Mouse (Mus musculus): ENCODE measurements around the gene Prdx2.

Prdx2 gene

GRCm38 (mm10) chr8:84969241-84970134, at the start of gene Prdx2, which contains the start of the genes Gm49661 and Rnaseh2a:
Gene Prdx2 (plus strand): TSS chr8:84969587.
Gene Gm49661 (minus strand): TSS chr8:84969433.
Gene Rnaseh2a (minus strand): TSS chr8:84969767.
- no peak for DNase-seq (ENCODE audit: low read depth)

- DNase-seq (ENCODE audit: low read depth), result no peak
Measured at GRCm38 (mm10) chr8:84921596-84921995, 47.8 kb upstream of the Prdx2 start.

DNA sequence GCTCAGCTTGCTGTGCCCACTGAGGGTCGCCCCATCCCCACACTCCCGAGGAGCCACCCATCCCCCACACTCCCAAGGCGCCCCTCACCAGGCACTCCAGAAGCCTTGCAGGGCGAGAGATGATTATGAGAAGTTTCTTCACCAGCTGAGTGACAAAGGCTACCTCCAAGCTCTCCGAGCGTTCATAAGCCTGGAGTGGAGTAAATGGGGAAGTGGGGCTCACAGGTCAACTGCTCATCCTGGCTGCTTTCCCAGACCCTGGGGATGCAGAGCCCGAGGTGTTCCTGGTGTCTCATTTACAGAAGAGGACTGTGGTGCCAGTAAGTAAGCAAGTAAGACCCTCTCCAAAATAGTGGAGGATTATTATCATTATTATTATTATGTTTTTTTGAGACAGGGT, 43.8 kb upstream of the Prdx2 start:
- DNase-seq (ENCODE audit: low read depth), result no peak

DNA sequence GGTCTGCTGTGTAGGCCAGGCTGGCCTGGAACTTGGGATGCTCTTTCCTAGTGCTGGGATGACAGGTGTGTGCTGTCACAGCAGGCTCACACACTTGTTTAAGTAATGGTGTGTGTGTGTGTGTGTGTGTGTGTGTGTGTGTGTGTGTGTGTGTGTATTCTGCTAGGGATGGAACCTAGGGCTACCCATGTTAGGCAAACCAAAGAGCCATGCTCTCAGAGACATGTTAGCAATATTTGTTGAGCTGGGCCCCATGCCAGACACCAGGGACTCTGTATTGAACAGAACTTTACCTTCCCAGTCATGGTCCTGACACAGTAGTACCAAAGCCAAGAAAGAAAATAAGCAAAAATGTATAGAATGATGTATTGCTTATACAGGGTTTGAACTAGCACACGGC, 41.9 kb upstream of the Prdx2 start:
- no peak for DNase-seq (ENCODE audit: low read depth)

DNA sequence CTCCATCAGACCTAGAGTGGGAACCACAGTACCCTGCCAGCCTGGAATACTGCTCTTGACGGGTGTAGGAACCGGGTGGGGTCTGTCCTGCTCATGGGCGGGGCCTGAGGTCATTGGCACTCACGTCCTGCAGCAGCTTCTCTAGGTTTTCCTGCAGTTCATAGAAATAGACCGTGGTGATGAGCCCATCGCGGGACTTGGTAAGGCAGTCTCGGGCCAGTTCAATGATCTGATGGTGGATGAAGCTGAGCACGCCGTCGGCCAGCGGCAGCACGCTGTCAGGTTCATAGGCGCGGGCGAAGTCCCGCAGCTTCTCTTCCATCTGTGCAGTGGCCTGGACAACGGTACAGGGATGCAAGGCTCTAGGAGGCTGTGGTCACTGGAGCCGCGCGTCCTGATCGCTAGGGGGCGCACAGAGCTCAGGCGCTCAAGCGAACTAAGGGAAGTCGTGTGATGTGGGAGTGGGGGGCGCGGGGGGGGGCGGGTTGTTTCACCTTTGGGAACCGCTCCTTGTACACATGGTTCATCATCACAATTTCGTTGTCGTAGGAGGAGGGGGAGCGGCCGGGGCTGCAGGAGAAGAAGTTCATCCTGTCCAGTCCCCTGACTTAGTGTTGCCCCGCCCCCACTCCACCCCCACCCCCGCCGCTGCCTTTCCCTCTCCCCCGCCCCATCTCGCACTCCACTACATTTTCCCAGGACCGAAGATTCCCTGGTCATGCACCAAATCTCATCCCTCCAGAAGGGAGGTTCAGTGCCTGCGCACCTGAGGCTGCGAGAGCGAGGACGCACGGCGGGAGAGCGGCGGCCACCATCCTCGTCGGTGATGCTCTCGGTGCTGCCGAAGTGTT, 40.7 kb upstream of the Prdx2 start:
- no peak for DNase-seq (ENCODE audit: low read depth)

- DNase-seq (ENCODE audit: low read depth), result no peak
Measured at GRCm38 (mm10) chr8:84930582-84930981, 38.8 kb upstream of the Prdx2 start.

GRCm38 (mm10) chr8:84933767-84934559, 35.4 kb upstream of the Prdx2 start:
- no peak for DNase-seq (ENCODE audit: low read depth)

- no peak for DNase-seq (ENCODE audit: low read depth)
Measured at GRCm38 (mm10) chr8:84934860-84935259, 34.5 kb upstream of the Prdx2 start.

GRCm38 (mm10) chr8:84935489-84935888, 33.9 kb upstream of the Prdx2 start:
- no peak for DNase-seq (ENCODE audit: low read depth)

DNA sequence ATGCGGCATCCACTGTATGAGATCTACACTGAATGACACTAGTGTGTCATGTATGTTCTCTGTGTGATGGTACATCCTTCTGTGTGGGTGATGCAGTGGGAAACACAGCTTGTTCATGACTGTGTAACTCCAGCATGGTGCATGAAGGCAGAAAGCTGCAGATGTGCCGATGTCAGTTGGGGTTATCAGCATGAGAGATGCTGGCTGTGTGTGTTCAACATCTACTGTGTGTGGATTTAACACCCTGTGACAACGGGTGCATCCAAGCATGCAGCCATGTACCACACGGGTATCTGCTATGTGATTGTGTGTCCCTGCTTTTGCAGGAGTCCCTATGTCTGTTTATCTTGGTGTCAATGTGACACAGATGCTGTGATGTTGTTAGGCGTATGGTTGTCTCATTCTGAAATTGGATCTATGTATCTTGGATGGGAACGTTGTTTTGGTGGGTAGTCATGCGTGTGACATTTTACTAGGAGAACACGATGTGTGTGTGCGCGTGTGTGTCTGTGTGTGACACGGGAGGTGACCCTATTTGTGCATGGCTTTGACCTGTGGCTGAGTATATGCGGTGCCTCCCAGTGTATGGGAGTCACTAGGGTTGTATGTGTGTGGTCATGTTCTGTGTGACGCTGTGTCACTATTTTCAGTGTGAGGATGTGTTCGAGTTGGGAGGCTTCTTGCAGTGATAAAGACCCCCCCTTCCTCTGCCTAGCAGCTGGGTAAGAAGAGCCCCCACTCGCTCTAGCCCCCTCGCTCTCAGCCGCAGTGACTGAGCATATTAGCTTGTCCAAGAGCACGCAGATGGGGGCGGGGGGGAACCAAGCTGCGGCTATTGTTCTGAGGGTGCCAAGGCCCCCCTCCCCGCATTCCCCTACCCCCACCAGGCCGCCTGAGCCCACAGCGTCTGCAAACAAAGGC, 33.1 kb upstream of the Prdx2 start:
- no peak for DNase-seq (ENCODE audit: low read depth)

DNA sequence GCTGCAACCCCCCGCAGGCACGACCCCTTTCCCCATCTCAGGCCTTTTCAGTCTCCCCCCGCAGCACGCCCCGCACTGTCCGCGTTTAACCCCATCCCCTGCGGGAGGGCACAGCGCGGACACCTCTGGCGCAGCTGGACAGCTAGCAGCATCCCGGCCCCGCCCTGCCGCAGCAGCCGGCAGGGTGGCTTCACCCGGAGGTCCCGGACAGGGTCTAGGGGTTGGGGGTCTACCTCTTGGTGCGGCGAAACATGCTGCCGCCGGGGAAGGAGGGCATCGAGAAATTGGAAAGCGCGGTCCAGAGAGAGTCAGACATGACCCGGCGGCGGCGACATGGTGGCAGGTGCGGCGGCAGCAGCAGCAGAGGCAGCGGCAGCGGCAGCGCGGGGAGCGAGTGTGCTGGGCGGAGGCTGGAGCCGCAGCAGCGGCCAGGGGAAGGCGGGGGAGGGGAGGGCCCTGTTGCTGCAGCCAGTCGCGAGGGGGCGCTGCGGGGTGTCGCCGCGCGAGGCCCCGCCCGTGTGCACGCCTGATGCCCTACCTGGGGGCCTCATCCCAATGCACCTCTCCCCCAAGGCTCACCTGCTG, 32.3 kb upstream of the Prdx2 start, which contains the start of gene Mast1:
TSS of gene Mast1 (minus strand) at position 398 of the 585 bp plus-strand sequence.
- DNase-seq (ENCODE audit: low read depth), result no peak

DNA sequence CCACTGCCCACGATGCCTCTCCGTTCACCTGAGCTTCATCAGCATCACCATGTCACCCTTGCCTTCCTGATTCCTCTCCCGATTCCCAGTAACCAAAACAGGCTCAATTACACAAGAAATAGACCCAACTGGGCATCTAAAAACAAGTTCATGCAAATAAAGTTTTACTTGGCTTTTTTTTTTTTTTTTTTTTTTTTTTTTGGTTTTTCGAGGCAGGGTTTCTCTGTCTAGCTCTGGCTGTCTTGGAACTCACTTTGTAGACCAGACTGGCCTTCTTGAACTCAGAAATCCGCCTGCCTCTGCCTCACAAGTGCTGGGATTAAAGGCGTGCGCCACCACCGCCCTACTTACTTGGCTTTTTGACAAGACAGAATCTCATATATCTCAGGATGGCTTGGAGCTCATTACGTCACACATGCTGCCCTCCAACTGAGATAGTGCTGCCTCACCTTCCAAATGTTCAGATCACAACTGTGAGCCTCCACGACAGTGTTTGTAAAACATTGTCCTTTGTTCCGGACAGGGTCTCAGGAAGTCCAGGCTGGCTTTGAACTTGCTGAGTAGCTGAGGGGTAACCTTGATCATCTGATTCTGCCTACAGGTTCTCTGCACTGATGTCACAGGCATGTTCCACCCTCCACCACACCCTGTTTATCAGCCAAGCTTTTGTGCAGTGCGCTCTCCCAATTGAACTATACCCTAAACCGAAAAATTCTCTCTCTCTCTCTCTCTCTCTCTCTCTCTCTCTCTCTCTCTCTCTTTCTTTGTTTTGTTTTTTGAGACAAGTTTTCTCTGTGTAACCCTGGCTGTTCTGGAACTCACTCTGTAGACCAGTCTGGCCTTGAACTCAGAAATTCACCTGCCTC, 31.5 kb upstream of the Prdx2 start:
- DNase-seq (ENCODE audit: low read depth), result no peak

- no peak for DNase-seq (ENCODE audit: low read depth)
Measured at GRCm38 (mm10) chr8:84943699-84944098, 25.7 kb upstream of the Prdx2 start.

DNA sequence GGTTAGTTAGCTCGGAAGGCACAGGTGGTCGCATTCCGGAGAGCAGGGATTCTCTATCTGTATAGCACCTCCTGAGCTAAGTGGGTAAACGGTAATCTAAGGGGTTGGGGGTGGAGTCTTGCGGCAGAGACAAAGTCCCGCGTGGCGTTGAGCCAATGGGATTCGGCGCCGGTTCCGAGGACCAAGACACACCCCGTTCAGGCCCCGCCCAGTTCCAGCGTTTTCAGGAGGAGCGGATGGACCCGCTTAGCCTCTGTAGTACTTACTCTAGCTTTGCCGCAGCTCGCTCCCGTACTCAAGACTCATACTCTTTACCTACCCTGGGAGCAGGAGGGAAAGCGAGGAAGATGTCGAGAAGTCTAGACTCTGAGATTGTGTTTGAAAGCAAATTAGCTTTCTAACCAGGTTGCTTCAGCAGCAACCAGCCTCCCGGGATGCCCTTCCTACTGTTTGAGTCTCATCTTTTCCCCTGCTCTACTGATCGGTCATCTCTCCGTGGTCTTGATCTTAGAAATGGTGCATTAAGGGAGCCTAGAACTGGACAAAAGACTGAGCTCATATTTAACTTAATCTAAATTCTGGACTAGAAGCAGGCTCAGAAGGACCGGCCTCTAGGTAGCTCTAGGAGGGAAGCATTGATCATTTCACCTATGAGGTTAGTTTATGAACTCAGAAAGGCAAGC, 24.8 kb upstream of the Prdx2 start:
- DNase-seq (ENCODE audit: low read depth), result no peak

DNA sequence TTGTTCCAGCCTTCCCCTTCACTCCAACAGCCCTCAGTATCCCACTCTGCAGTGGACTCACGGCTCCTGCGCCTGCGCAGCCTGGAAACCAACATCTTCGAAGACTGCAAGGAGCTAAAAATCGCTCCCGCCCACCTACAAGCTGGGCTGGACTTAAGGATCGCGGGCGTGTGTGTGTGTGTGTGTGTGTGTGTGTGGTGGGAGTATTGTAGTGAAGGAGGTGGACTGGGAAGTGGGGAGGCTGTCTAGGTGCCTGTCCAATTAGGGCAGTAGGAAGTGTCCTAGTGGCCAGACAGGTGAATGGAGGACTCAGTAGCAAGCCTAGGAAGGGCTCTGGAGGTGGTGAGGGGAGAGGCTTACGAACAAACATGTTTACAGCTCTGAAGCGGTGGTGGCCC, 24.2 kb upstream of the Prdx2 start:
- DNase-seq (ENCODE audit: low read depth), result no peak

GRCm38 (mm10) chr8:84945633-84946527, 23.5 kb upstream of the Prdx2 start:
- no peak for DNase-seq (ENCODE audit: low read depth)

DNA sequence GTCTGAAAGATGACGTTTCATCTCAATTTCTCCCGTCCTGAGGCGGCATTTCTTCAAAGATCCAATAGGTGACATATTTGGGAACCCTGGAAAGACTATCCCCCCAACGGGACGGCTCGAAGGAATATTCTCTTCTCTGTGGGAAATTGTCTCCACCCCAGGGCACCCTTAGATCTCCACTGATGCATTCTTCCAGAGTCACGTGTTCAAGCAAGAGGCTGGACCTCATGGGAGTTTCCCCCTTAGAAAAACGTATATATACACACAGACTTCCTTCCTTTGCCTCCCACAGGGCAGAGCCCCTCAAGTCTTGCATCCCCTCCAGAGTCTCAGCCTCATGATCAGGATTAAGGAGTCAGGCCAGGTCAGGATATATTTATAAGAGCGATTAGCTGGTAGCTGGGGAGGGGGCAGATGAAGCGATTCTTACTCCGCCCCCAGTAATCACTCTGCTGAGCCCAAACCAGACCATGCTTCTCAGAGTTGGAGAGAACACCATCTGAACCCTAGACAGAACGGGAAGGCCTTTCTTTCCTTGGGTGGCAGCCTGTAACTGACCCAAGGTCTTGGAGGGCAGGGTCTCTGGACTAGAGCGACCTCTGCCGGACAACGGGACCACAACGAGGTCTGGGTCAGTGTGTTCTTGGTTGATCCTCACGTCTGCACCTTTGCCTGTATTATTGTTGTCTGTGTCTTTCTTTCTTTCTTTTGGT, 22.7 kb upstream of the Prdx2 start, which contains the start of gene Rtbdn:
TSS of gene Rtbdn (plus strand) at position 464 of the 713 bp plus-strand sequence.
- no peak for DNase-seq (ENCODE audit: low read depth)
